Mouse (Mus musculus) intestine, embryonic 14.5 days (tissue): Measurements from ENCODE around the gene Pde6h. TPM values are rescaled to one million over a fixed set of nuclear protein-coding genes. Genes with fewer than 3 reads are reported as not detected.

Experiments used
- ATAC-seq: fragments of 200-750 bp; cut with Nextera tagmentation; replicated peaks from 2 replicates; pipeline ENCODE4 v1.8.0; 2017; ENCODE audit warnings: low read depth, moderate number of reproducible peaks, moderate TSS enrichment, moderate library complexity; ENCODE audit not compliant: low FRiP score, low TSS enrichment
- DNase-seq: peaks from one replicate; pipeline ENCODE4 v3.0.0-alpha.2; 2018; ENCODE audit warnings: low spot score
- H3K27ac ChIP-seq: fragments of 300-500 bp; sonication (generic); 2 replicates; pipeline ENCODE4 v1.5.1; 2014; ENCODE audit warnings: low read depth, mild to moderate bottlenecking, control low read depth
- H3K27me3 ChIP-seq: fragments of 300-500 bp; sonication (generic); replicated peaks from 2 replicates; pipeline ENCODE4 v1.6.1; 2014; ENCODE audit warnings: low read length, control low read depth; ENCODE audit not compliant: control insufficient read depth, insufficient read depth
- H3K36me3 ChIP-seq: fragments of 300-500 bp; sonication (generic); 2 replicates; pipeline ENCODE4 v1.6.1; 2014; ENCODE audit warnings: low read length, control low read depth; ENCODE audit not compliant: control insufficient read depth, insufficient read depth
- H3K4me1 ChIP-seq: fragments of 300-500 bp; sonication (generic); replicated peaks from 2 replicates; pipeline ENCODE4 v1.6.1; 2014; ENCODE audit warnings: low read length, control low read depth, mixed read lengths; ENCODE audit not compliant: control insufficient read depth, insufficient read depth
- H3K4me2 ChIP-seq: fragments of 300-500 bp; sonication (generic); 2 replicates; pipeline ENCODE4 v1.6.1; 2014; ENCODE audit warnings: low read length
- H3K4me3 ChIP-seq: fragments of 300-500 bp; sonication (generic); 2 replicates; pipeline ENCODE4 v1.5.1; 2014; ENCODE audit warnings: low read depth, low read length, control low read depth, mixed read lengths
- H3K9ac ChIP-seq: fragments of 300-500 bp; sonication (generic); 2 replicates; pipeline ENCODE4 v1.6.1; 2014; ENCODE audit warnings: mild to moderate bottlenecking, low read length
- H3K9me3 ChIP-seq: fragments of 300-500 bp; sonication (generic); 2 replicates; pipeline ENCODE4 v1.6.1; 2016; ENCODE audit warnings: low read length, control low read depth; ENCODE audit not compliant: control insufficient read depth
- WGBS: fragments of 180-500 bp; shearing (Covaris S2); extraction: QIAGEN DNeasy Blood & Tissue Kit; methylation state at CpG from one replicate; pipeline ENCODE4 v1.1.7; 2014; 5-methylcytosine and 5-hydroxymethylcytosine counted together
- polyA plus RNA-seq: library from polyadenylated mRNA; unstranded; fragments of >200 nt; fragmentation: Nextera tagmentation; extraction: Ambion mirVana; gene quantifications from 2 replicates; pipeline ENCODE4 v1.2.1, GENCODE M21; 2014

Gene Pde6h
- polyA plus RNA-seq, 1 experiment from 2014 or later: not detected

DNA sequence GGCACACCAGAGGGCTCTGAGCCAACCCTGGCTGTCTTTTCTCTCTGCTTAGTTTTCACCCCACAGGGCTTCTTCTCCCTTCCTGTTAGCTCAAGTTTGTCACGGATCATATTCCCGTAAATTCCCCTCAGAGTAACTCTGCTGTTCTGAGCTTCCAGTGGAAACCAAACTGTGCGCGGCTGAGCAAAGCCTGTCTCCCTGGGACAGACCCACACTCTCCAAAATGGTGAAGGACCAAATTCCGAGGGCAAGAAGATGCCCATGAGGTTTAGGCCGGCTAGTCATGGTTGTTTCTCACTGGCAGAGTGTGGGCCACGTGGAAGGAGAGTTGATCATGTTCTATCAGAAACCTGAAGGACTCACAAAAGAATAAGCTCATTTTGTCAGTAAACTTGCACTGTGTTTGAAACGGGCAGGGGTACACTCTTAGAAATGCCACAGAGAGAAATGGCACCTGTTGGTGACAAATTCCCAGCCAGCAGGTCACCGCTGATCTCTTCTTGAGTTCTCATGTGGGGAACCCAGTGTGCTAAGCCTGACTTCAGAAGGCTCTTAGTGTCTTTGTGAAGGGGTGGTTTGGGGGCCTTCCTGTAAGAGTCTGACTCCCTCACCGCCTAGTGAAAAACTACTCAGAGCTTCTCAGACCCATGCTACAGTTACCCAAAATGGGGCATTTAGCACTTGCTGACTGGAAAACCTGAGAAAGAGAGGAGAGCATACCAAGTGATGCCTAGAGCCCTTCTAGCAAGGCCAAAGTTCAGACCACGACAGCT, 16.7 kb downstream of the Pde6h start:
- H3K9ac ChIP-seq: no peak overlapping the region
- 78% methylated on average over 11 of the region's 11 CpGs for WGBS
- no peaks in the 10 kb centered on the region for H3K27me3 ChIP-seq
- no peak for ATAC-seq
- H3K36me3 ChIP-seq: no peaks in the 10 kb centered on the region
- no peak overlapping the region for H3K4me3 ChIP-seq
- H3K4me2 ChIP-seq: 0 out of 2 replicates have a peak overlapping the region, but pooled peaks have one; percentile 2
- peaks cover 14% of the 10 kb centered on the region for H3K4me1 ChIP-seq
- H3K27ac ChIP-seq: peak overlapping the region; percentile 80
- H3K9me3 ChIP-seq: no peaks in the 10 kb centered on the region
- no peak for DNase-seq

DNA sequence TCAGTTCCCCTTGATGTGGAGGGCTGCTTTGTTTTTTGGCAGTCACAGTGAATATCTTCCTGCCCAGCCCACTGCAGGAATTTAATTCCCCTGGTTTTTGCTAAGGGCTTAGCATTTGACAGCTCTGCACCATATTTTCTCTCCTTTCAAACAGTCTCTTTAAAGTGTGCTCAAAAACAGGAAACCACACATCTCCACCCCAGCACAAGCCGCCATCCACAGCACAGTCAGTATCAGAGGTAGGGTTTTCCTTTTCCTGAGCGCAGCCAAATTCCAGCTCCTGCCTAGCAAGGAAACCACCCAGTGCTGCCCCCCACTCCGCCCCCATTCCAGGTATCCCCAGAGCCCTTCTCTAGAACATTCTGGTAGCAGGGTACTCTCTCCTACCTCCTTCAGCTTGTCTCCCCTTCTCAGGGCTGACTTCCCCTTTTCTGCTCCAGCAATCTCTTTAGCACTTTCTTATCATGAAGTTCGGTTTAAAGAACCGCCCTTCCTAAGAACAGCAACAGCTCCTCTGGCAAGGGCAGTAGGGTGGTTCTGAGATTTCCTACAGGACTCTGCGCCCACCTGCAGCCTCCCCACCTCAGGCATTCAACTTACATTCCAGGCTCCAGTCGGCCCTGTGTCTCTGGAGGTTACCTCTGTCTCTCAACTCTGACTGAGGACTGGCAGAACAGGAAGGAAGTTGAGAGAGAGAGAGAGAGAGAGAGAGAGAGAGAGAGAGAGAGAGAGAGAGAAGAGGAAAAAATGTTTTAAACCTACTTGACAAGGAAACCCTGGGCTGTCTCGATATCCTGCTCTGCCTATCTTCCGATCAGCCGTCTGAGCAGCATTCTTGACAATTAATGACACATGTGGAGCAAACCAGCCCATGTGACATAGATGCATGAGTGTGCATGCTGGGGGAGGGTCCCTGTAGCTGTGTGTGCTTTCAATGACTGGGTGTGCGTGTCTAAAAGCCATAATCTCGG, 17.7 kb downstream of the Pde6h start, which contains the start of gene Arhgdib:
Gene Arhgdib (minus strand): TSS at position 849 of the 971 bp plus-strand sequence.
- H3K4me1 ChIP-seq: peaks cover 14% of the 10 kb centered on the region
- WGBS: 26% methylated on average over 12 of the region's 12 CpGs
- DNase-seq (no peak), ATAC-seq (0 out of 2 replicates have a peak, but pooled peaks have one; percentile 52)
- H3K27me3 ChIP-seq: no peaks in the 10 kb centered on the region
- no peaks in the 10 kb centered on the region for H3K36me3 ChIP-seq
- peak within 1 kb of the TSS; percentile 80 for H3K27ac ChIP-seq
- peak within 1 kb of the TSS; percentile 17; the same call in 1 of the 2 replicates for H3K9ac ChIP-seq
- no peaks in the 10 kb centered on the region for H3K9me3 ChIP-seq
- peak within 1 kb of the TSS; percentile 33 for H3K4me2 ChIP-seq
- H3K4me3 ChIP-seq: no peak within 1 kb of the TSS

DNA sequence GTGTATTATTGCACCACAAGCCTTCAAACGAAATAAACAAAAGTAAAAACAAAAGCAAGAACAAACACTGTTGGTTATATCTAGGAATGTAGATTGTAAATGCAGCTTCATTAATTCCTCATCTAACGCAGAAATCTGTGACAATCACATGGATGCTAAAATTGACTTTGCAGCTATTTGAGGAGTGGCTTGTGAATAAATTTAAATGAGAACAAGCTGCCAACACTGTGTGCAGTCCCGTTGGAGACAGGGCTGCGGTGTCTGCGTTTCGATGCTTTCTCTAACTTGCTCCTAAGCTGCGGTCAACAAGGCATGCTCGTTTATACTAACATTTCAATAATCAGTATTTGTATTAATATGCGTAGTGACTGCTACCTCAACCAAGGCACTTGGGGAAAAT, 18.6 kb downstream of the Pde6h start:
- H3K4me3 ChIP-seq: no peak overlapping the region
- no peaks in the 10 kb centered on the region for H3K27me3 ChIP-seq
- H3K36me3 ChIP-seq: no peaks in the 10 kb centered on the region
- no peak overlapping the region for H3K4me2 ChIP-seq
- 87% methylated on average over 9 of the region's 9 CpGs for WGBS
- H3K27ac ChIP-seq: no peak overlapping the region
- peaks cover 18% of the 10 kb centered on the region for H3K4me1 ChIP-seq
- H3K9me3 ChIP-seq: no peaks in the 10 kb centered on the region
- H3K9ac ChIP-seq: no peak overlapping the region
- no peak for ATAC-seq
- DNase-seq: no peak

DNA sequence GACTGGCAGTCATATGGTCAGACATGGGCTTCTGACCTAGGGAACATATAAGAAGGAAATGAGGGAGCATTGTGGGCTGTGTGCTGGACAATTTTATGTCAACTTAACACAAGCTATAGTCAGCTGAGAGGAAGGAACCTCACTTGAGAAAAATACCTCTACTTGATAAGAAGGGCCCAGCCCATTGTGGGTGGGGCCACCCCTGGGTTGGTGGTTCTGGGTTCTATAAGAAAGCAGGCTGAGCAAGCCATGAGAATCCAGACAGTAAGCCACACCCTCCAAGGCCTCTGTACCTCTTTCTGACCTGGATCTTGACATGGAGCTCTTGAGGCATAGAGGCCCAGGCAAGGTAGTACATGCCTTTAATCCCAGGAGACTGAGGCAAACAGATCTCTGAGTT, 19.8 kb downstream of the Pde6h start:
- Histone ChIP-seq H3K27ac (no peak overlapping the region), H3K4me1 (peaks cover 13% of the 10 kb centered on the region), H3K4me2 (no peak overlapping the region), H3K9ac (no peak overlapping the region), H3K27me3 (no peaks in the 10 kb centered on the region), H3K9me3 (no peaks in the 10 kb centered on the region), H3K4me3 (no peak overlapping the region), H3K36me3 (no peaks in the 10 kb centered on the region)
- ATAC-seq (no peak), DNase-seq (no peak)

DNA sequence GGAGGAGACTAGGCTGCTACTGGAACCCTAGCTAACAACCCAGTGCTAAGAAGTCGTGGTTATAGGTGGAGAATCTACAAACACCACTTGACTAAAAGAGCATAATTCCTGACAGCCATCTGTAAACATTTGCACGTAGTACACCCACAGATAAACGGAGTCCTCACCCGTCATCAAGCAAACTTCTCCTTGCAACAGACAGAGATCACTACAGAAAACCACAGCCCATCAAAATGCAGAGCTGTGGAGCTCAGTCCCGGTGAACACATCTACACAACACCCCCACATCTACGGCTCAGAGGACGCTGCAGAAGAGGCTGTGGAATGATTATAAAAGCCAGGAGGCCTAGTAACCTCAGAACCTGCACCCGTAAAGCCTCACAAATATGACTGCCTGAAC, 20.9 kb downstream of the Pde6h start:
- DNase-seq: no peak
- no peak overlapping the region for H3K27ac ChIP-seq
- no peaks in the 10 kb centered on the region for H3K36me3 ChIP-seq
- 50% methylated on average over 8 of the region's 8 CpGs for WGBS
- H3K27me3 ChIP-seq: no peaks in the 10 kb centered on the region
- no peak overlapping the region for H3K4me3 ChIP-seq
- H3K9me3 ChIP-seq: no peaks in the 10 kb centered on the region
- H3K4me2 ChIP-seq: no peak overlapping the region
- peaks cover 13% of the 10 kb centered on the region for H3K4me1 ChIP-seq
- no peak for ATAC-seq
- H3K9ac ChIP-seq: no peak overlapping the region

DNA sequence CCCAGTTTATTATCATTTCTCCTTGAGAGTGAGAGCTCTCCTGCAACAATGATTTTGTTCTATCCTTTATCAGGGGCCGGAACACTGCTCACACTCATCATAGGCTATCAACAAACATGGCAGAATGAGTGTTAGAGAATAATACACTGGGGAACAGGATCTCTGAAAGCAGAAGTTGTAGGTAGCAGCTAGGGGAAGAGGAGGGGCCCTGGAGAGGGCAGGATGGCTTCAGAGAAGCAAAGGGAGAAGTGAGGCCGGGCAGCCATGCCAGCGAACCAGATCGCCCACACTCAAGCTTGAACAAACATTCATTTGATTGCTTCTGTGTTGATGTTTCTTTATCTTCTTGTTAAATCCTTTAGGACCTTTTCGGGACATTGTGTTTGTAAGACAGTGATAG, 22.6 kb downstream of the Pde6h start:
- ATAC-seq (no peak), DNase-seq (no peak)
- Histone ChIP-seq H3K9me3 (no peaks in the 10 kb centered on the region), H3K4me3 (no peak overlapping the region), H3K27ac (no peak overlapping the region), H3K36me3 (no peaks in the 10 kb centered on the region), H3K4me1 (peaks cover 10% of the 10 kb centered on the region), H3K27me3 (no peaks in the 10 kb centered on the region), H3K4me2 (no peak overlapping the region), H3K9ac (no peak overlapping the region)
- WGBS: 74% methylated on average over 5 of the region's 5 CpGs

- Histone ChIP-seq H3K9me3 (no peaks in the 10 kb centered on the region), H3K9ac (no peak overlapping the region), H3K4me1 (0 out of 2 replicates have a peak, but pooled peaks cover 3% of the 10 kb centered on the region), H3K36me3 (no peaks in the 10 kb centered on the region), H3K4me3 (no peak overlapping the region), H3K4me2 (no peak overlapping the region), H3K27me3 (no peaks in the 10 kb centered on the region), H3K27ac (no peak overlapping the region)
- no peak for DNase-seq
- WGBS: 37% methylated on average over 9 of the region's 9 CpGs
- ATAC-seq: no peak
Measured at GRCm38 (mm10) chr6:136946943-136947342, 23.3 kb downstream of the Pde6h start.

DNA sequence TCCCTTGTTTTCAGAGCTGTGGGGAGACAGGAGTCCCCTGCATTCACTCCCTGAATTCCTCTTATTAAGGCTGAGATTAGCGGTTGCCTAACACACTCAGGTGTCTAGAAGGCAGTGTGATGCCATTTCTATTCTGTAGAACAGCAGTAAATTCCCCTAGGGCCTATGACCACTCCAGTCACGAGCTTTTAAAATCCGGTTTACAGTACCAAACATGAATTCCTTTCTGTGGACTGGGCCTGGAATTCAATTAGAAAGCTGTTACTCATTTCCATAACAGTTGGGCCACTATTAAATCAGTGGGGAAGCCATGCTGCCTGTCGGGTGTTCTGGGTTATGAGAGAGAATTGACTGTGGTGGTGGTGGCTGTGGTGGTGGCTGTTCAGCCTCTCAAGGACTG, 24.1 kb downstream of the Pde6h start:
- no peak for ATAC-seq
- no peaks in the 10 kb centered on the region for H3K9me3 ChIP-seq
- no peak for DNase-seq
- no peaks in the 10 kb centered on the region for H3K36me3 ChIP-seq
- 0 out of 2 replicates have a peak, but pooled peaks cover 3% of the 10 kb centered on the region for H3K4me1 ChIP-seq
- no peak overlapping the region for H3K27ac ChIP-seq
- 65% methylated on average over 4 of the region's 4 CpGs for whole genome bisulfite sequencing
- H3K4me2 ChIP-seq: no peak overlapping the region
- no peak overlapping the region for H3K4me3 ChIP-seq
- H3K9ac ChIP-seq: no peak overlapping the region
- no peaks in the 10 kb centered on the region for H3K27me3 ChIP-seq
